Mouse (Mus musculus) bone marrow macrophage, adult 2 months (primary cell): Measurements from ENCODE around the gene Ssna1. TPM values are rescaled to one million over a fixed set of nuclear protein-coding genes. Genes with fewer than 3 reads are reported as not detected.

ENCODE experiments used
- H3K27ac ChIP-seq: 2 replicates; pipeline ENCODE4 v1.5.1; 2012; ENCODE audit warnings: low read depth, low read length; ENCODE audit not compliant: insufficient read depth
- H3K4me1 ChIP-seq: 2 replicates; pipeline ENCODE4 v1.6.1; 2012; ENCODE audit warnings: low read length; ENCODE audit not compliant: control insufficient read depth, insufficient read depth
- H3K4me3 ChIP-seq: 2 replicates; pipeline ENCODE4 v1.5.1; 2012; ENCODE audit warnings: mild to moderate bottlenecking, low read length, moderate library complexity; ENCODE audit not compliant: insufficient read depth
- CTCF ChIP-seq: IDR thresholded peaks from 2 replicates; pipeline ENCODE4 v1.5.1; 2012; ENCODE audit warnings: low read depth, mild to moderate bottlenecking, low read length, moderate library complexity
- POLR2A ChIP-seq: IDR thresholded peaks from 2 replicates; pipeline ENCODE4 v1.6.1; 2012; ENCODE audit warnings: mild to moderate bottlenecking, low read depth, low read length, borderline replicate concordance
- polyA plus RNA-seq: library from polyadenylated mRNA; stranded (reverse); fragments of >200 nt; gene quantifications from 2 replicates; pipeline ENCODE4 v1.2.4, GENCODE M21; 2012; ENCODE audit not compliant: missing spikeins, insufficient read depth, insufficient read length

Ssna1 gene
- polyA plus RNA-seq, 1 experiment: 59.7 TPM

DNA sequence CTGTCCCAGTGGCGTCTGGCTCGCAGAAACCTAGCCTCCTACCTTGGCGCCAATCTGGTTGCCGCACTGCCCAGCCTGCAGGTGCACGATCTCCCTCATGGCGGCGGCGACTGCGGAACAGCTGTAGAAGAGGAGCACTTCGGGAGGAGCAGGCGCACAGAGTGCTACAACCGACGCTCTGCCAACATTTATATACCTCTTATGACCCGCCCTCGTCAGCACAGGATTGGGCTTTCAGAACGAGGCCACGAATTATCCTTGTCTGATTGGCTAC, 47.8 kb downstream of the Ssna1 start, which contains the start of gene Tubb4b:
TSS of gene Tubb4b (minus strand) at position 211 of the 274 bp plus-strand sequence.
- TF ChIP-seq CTCF (no peak), POLR2A (peak; percentile 94; the same call in 1 of the 2 replicates)
- peak within 1 kb of the TSS; percentile 82 for H3K4me3 ChIP-seq
- H3K4me1 ChIP-seq: peaks cover 13% of the 10 kb centered on the region
- peak within 1 kb of the TSS; percentile 93 for H3K27ac ChIP-seq

DNA sequence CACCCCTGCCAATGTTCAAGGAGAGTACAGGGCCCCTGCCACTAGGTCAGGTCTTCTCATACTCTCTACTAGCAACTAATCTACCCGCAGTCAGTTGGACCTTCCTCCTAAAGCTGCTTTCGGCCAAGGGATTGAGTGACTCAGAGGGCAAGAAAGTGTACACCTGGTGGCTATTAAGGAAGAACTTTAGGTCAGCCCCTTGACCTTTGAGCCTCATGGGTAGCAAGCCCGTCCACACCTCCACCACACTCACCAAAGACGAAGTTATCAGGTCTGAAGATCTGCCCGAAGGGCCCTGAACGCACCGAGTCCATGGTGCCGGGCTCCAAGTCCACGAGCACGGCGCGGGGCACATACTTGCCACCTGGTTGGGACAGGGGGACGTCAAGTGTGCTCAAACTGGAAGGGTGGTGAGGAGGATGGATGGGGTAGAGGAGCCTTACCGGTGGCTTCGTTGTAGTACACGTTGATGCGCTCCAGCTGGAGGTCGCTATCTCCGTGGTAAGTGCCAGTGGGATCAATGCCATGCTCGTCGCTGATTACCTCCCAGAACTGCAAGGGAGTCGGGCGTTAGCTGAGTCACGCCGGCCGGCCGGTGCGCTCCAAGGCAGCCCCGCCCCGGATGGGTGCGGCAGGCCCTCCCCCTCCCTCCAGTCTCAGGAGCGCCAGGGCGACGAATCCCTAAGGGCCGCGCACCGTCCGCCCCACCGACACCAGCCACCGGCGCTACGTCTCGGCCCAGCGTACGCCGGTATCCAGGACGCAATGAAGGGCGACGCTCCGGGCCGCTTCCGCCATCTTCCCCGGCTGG, 48.4 kb downstream of the Ssna1 start:
- H3K4me1 ChIP-seq: peaks cover 11% of the 10 kb centered on the region
- no peak for TF ChIP-seq CTCF
- TF ChIP-seq POLR2A: no peak
- H3K27ac ChIP-seq: peak overlapping the region; percentile 78
- H3K4me3 ChIP-seq: peak overlapping the region; percentile 82

GRCm38 (mm10) chr2:25221331-25221772, 50.9 kb downstream of the Ssna1 start:
- no peak for TF ChIP-seq POLR2A
- TF ChIP-seq CTCF: no peak
- Histone ChIP-seq H3K4me1 (peaks cover 10% of the 10 kb centered on the region), H3K4me3 (no peak overlapping the region), H3K27ac (no peak overlapping the region)

Other genes with a start within 250 kb of the Ssna1 start
- 14.4 and 18.0 TPM in 2 replicates for gene Nsmf, start 218.1 kb downstream of the Ssna1 start, polyA plus RNA-seq
- gene Entpd8, start 192.1 kb downstream of the Ssna1 start, polyA plus RNA-seq: not detected in 2 replicates
- gene Noxa1, start 177.3 kb downstream of the Ssna1 start, polyA plus RNA-seq: not detected in 2 replicates
- gene Nrarp, start 91.7 kb downstream of the Ssna1 start, polyA plus RNA-seq: not detected in 2 replicates
- 72.2 and 73.2 TPM in 2 replicates for gene Tor4a, start 75.6 kb downstream of the Ssna1 start, polyA plus RNA-seq
- gene Nelfb, start 60.9 kb downstream of the Ssna1 start, polyA plus RNA-seq: 33.3 and 35.7 TPM in 2 replicates
- gene Stpg3, start 57.8 kb downstream of the Ssna1 start, polyA plus RNA-seq: not detected in 2 replicates
- not detected in 2 replicates for gene Fam166a, start 53.7 kb downstream of the Ssna1 start, polyA plus RNA-seq
- 124 and 135 TPM in 2 replicates for gene Tubb4b, start 47.7 kb downstream of the Ssna1 start, polyA plus RNA-seq
- gene Slc34a3, start 38.1 kb downstream of the Ssna1 start, polyA plus RNA-seq: not detected in 2 replicates
- not detected in 2 replicates for gene Rnf224, start 35.7 kb downstream of the Ssna1 start, polyA plus RNA-seq
- gene Rnf208, start 30.2 kb downstream of the Ssna1 start, polyA plus RNA-seq: 0.66 TPM in 1 of 2 replicates, not detected in the other
- not detected in 2 replicates for gene Cysrt1, start 30.0 kb downstream of the Ssna1 start, polyA plus RNA-seq
- 1.3 and 6.1 TPM in 2 replicates for gene AL732309.1, start 25.6 kb downstream of the Ssna1 start, polyA plus RNA-seq
- 18.1 and 20.4 TPM in 2 replicates for gene Tmem203, start 17.0 kb downstream of the Ssna1 start, polyA plus RNA-seq
- 8.8 and 10.2 TPM in 2 replicates for gene Tprn, start 9.8 kb downstream of the Ssna1 start, polyA plus RNA-seq
- 84.0 and 89.6 TPM in 2 replicates for gene Anapc2, start within 50 bp of the Ssna1 start, polyA plus RNA-seq
- gene Tmem210, start 15.7 kb upstream of the Ssna1 start, polyA plus RNA-seq: not detected in 2 replicates
- not detected in 2 replicates for gene Lrrc26, start 17.5 kb upstream of the Ssna1 start, polyA plus RNA-seq
- 0.79 TPM in 1 of 2 replicates, not detected in the other for gene Grin1, start 46.7 kb upstream of the Ssna1 start, polyA plus RNA-seq
- gene Man1b1, start 59.9 kb upstream of the Ssna1 start, polyA plus RNA-seq: 36.1 and 43.5 TPM in 2 replicates
- 93.4 and 99.0 TPM in 2 replicates for gene Dpp7, start 83.9 kb upstream of the Ssna1 start, polyA plus RNA-seq
- gene Uap1l1, start 93.2 kb upstream of the Ssna1 start, polyA plus RNA-seq: 175 and 203 TPM in 2 replicates
- gene Sapcd2, start 99.9 kb upstream of the Ssna1 start, polyA plus RNA-seq: 7.2 and 8.0 TPM in 2 replicates
- gene Entpd2, start 123.4 kb upstream of the Ssna1 start, polyA plus RNA-seq: not detected in 2 replicates
- 5.0 and 6.6 TPM in 2 replicates for gene Npdc1, start 126.9 kb upstream of the Ssna1 start, polyA plus RNA-seq
- gene Fut7, start 150.8 kb upstream of the Ssna1 start, polyA plus RNA-seq: 9.5 and 9.6 TPM in 2 replicates
- gene Abca2, start 156.3 kb upstream of the Ssna1 start, polyA plus RNA-seq: 14.9 and 16.4 TPM in 2 replicates
- not detected in 2 replicates for gene Clic3, start 184.4 kb upstream of the Ssna1 start, polyA plus RNA-seq
- gene Paxx, start 188.7 kb upstream of the Ssna1 start, polyA plus RNA-seq: 22.4 and 26.2 TPM in 2 replicates
- gene Ptgds, start 197.6 kb upstream of the Ssna1 start, polyA plus RNA-seq: not detected in 2 replicates
- gene Lcn12, start 221.5 kb upstream of the Ssna1 start, polyA plus RNA-seq: not detected in 2 replicates
- gene Fbxw5, start 228.3 kb upstream of the Ssna1 start, polyA plus RNA-seq: 35.0 and 35.4 TPM in 2 replicates
- gene C8g, start 229.3 kb upstream of the Ssna1 start, polyA plus RNA-seq: 1.8 TPM in 1 of 2 replicates, not detected in the other